Mouse (Mus musculus): ENCODE data around the gene Pnrc1.

The Pnrc1 gene

DNA sequence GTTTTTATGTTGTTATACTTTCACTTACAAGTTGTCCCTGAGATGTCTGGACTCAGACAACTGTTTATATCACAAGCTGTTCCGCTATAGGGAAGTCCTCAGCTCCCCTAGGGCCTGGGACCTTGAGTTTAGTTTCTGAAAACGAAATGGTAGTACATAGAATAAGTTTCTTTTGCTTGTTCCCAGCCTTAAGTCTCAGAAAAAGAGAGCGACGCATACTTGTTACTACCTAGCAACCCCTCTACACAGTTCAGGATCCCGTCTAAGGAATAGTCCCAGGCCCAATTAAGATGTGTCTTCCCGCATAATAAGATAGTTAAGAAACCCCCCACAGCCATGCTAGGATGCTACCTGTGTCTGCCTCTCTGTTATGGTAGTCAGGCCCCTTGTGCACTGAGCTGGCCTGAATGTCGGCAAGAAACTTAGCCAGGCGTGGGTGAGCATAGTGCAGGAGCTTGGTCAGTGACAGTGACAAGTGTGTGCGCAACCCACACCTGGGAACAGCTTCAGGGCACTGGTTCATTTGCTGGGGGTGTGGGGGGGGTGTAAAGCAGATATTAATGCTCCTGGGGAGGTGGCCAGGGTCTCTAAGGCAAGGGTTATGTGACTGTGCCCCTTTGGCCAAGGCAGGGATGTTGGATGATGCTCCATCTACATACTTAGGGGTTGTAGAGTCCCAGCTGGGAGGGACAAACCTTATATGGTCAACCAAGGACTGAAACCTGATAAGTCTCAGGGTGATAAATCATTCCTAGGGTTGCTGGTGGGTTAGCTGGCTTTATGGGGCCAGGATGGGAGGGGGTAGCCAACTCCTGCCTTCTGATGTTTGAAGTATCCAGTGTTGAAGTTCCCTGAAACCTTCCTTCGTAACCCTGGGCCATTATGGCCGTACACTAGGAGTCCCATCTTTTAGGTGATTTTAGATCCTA lies 19.3 kb downstream of the Pnrc1 start:
- DNase-seq (ENCODE audit: low read depth, low spot score): no peak

DNA sequence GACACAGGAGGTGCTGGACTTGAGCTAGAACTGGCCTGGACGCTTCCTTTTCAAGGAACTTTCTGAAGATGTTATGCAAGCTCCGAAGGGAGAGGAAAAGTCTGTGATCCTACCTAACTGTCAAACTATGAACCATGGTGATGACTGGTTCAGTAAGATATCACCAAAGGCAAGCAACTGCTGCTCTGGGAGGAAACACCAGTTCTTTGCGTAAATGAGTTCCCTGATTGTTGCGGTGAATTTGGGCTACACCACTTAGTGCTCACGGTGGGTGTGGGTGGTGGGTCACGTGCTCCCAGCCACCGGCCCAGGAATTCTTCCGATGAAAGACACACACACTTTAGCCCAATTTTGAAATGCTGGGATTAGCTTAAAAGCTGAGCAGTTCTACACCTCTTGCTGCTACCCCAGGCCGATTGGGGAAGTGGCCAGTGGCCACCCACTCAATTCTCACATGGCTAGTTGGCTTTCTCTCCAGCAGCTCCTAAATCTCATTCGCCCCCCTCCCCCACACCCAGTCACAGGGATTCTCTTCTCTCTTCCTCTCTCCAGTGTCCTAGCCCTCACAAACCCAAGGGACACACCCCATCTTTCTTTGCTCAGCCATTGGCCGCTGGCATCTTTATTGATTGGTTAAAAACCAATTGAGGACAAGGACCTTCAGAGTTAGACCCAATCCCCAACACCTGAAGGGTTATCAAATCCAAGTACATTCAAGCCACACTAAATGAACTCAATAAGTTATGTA lies 24.8 kb downstream of the Pnrc1 start:
- no peak for DNase-seq (ENCODE audit: low read depth, low spot score)

DNA sequence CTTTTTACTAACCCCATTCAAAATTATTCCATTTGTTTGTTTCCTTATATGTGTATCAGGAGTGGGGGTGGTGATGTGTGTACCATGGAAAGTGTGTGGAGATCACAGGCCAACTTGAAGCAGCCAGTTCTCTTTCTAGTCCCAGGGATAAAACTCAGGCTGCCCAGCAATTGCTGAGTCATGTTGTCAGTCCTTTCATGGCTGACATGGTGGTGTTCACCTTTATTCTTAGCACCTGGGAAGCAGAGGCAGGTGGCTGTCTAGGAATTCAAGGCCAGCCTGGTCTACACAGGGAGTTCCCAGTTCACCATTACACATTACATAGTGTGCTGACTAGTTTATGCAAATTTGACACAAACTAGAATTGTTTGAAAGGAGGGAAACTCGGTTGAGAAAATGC lies 27.1 kb downstream of the Pnrc1 start:
- DNase-seq (ENCODE audit: low read depth, low spot score): no peak

DNA sequence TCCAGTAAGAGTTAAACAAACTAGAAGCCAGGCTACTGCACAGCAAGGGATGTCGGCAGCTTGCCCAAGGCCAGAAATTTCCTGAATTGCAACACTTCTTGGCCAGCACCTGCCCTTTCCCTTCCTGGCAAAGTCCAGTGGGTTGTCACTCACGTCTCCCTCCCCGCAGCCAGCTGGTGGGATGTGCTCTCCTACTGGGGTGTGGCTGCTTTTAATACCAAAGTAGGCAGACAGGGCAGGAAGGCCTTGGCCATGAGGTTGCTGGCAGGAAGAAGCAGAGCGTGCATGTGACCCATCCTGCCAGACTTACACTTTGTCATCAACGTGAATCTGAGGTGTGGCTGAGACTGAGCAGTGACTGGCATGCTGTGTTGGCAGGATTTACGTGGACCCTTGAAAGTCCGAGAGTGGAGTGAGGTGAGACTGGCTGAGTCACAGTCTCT lies 28.6 kb downstream of the Pnrc1 start:
- DNase-seq (ENCODE audit: low read depth, low spot score): peak; percentile 82

DNA sequence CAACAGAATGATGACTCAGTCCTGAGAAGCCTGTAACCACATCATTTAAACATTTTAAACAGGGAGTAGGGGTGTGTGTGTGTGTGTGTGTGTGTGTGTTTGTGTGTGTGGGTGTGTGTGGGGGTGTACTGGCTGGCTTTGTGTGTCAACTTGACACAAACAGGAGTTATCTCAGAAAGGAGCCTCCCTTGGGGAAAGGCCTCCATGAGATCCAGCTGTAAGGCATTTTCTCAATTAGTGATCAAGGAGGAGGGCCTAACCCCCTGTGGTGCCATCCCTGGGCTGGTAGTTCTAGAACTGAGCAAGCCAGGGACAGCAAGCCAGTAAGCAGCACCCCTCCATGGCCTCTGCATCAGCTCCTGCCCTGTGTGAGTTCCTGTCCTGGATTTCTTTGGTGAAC lies 29.7 kb downstream of the Pnrc1 start:
- peak; percentile 11 for DNase-seq (ENCODE audit: low read depth, low spot score)

DNA sequence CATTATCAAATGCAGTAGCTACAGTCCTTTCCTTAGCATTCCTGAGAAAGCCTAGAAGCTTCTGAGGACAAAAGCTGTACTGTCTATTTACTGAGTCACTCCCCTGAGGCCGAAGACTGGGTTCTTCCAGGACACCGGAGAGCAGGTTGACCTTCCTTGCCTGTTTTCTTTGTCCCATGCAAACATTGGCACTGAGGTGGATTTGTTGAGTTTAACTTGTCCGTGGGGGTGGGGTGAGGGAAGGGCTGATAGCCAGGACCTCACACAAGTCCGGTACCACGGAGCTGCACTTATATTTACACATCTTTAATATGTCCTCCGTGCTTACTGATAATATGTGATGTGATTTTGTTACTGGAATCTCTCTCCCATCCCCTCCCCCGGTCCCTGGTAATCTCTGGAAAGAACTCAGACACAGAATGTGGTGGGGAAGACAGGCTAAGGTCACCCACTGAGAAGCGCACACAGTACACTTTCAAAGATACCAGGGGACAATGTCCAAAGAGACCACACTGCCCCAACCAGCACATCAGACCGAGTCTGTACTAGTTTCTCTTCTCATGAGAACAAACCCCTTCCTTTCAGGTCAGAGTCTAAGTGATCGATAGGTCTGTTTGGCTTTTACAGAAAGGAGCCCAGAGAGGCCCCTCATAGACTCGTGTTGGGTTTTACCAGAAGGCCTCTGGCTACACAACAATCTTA lies 32.5 kb downstream of the Pnrc1 start:
- DNase-seq (ENCODE audit: low read depth, low spot score): no peak

DNA sequence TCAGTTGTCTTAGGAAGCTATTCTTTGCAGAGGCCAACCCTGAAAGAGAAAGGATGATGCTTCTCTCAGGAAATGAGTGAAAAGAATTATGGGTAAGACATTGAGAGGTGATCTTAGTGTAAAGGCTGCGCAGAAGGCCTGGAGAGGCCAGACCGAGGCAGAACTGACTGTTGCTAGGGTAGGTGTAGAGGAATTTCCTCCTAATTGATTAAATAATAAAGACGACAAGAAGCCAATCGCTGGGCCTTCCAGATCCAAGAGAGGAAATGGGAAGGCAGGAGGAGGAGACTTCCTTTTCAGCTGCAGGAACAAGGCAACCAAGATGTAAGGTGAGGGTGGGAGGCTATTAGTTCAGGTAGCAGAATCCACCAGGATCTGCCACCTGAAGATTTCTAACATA lies 35.3 kb downstream of the Pnrc1 start:
- DNase-seq (ENCODE audit: low read depth, low spot score): no peak

DNA sequence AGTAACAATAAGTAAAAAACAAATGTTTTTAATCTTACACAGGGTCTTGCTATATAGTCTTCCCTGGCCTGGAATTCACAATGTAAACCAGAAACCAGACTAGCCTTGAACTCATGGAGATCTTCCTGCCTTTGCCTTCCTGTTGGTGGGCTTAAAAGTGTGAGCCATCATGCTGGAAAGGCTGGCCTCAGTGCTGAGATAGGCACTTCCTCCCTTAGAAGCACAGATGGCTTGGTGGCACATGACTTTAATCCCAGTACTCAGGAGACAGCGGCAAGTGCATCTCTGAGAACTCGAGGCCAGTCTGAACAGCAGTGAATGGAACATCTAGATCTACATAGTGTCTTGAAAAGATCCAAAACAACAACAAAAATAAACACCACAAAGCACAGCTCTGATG lies 39.1 kb downstream of the Pnrc1 start:
- DNase-seq (ENCODE audit: low read depth, low spot score): no peak

DNA sequence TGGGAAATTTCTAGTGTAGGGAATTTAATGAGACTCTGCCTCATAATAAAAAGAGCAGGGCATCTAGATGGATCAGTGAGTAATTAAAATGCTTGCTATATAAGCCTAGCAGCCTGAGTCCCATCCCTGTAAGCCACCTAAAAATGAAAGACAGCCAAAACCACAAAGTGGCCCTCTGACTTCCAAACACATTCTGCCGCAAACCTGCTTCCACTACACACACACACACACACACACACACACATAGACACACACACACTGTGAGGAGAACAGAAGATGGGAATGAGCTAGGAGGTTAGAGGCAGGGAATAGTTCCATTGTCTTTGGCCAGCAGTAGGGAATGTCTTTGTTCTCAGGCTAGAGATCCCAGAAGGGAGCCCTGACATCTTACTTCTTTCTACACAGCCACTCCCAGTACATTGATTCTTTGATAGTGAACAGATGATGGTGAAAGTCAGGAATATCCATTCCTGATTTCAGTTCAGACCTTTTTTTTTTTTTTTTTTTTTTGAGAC lies 40.2 kb downstream of the Pnrc1 start:
- no peak for DNase-seq (ENCODE audit: low read depth, low spot score)

DNA sequence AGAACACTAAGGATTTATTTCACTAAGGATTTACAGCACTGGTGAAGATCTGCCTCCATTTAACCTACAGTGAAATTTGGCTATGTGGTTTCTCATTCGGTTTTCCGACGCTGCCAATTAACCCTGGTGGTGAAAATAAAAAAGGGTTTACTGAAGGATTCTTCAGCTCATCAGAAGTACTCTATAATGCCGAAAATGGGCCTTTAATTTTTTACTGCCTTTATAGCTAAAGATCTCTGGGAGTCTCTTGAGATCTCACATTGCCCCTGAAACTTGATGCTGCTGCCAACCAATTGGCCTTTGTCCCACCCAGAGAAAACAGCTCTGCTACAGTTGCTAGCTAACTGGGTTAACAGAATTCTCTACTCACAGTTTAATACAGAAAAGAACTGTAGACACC lies 41.0 kb downstream of the Pnrc1 start:
- DNase-seq (ENCODE audit: low read depth, low spot score): no peak

DNA sequence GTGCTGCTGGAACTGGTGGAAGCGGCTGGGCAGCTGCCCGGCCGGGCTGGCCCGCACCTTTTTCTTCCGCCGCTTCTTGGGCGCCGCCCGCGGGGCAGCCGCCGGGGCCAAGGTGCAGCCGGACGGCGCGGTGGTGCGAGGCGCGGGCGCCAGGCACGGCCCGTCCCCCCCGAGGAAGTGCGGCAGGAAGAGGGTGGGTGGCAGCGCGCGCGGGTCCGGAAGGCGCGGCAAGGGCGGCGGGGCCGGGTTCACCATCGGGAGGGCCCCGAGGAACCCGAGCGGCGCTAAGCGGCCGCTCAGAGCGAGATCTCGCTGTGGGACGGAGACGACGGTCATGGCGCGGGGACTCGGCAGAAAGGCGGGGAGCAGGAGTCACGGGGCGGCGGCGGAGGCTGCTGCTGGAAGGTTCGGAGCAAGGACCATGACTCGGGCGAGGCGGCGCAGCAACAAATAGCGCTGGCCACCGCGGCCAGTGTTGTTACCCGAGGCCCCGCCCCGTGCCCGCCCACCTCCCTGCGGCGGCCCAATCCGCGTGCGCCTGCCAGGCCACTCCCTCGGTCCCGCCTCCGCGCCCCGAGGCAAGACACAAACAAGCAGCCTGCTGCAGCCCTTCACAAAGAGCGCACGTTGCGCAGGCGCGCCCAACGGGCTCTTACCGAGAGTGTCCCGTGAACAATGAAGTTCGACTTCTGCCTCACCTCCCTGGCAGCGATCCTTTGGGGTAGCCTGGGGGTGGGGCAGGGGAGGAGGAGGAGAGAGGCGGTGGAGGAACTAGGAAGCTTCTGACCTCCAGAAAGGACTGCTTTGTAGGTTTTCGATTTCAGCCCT lies 41.7 kb downstream of the Pnrc1 start:
- peak; percentile 99 for DNase-seq (ENCODE audit: low read depth, low spot score)

DNA sequence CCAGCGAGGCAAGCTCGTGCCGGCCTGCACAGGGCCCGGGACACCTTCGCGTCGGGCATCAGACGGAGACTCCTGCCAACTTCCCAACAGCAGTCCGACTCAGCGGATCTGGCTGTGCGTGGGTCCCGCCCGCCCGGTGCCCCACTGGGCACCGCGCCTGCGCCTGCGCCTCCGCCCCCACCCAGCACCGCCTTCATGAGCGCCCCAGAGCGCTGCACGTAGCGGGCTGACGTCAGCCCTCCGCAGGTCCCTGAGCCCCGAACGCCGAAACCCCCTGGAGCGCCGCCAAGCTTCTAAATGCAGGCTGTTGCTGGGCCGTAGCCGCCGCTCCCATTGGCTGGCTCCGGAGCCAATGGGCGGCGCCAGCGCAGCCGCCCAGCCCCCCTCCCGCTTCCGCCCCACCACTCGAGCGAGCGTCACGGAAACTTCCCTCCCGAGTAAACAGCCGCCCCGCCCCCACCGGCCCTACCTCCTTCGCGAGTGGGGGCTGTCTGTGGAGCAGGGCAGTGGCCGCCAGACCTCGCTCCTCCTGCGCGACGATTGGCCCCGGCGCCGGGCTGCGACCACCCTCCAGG lies 42.4 kb downstream of the Pnrc1 start:
- peak; percentile 99 for DNase-seq (ENCODE audit: low read depth, low spot score)

DNA sequence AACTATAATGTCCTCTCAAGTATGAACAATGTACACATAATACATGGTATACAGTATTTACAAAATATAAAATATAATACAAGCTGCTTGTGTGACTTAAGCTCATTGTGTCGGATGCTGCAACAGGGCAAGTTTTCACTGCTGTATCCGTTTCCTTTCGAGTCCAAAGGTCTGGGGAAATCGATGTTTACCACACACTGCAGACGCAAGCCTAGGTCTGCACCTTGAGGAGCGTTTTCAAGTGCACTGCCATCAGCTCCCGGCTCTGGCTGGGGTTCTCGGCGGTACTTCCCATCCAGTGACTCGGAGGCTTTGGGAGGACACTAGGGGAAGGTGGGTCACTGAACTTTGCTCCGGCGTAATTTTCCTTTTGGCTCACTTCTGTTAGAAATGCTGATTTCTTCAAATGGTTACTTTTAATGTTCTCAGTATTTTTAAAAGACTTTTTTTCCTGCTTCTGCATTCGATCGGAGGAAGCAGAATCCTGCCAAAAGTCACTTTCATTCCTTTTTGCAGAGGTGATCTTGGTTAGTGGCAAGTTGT lies 44.0 kb downstream of the Pnrc1 start:
- DNase-seq (ENCODE audit: low read depth, low spot score): no peak

DNA sequence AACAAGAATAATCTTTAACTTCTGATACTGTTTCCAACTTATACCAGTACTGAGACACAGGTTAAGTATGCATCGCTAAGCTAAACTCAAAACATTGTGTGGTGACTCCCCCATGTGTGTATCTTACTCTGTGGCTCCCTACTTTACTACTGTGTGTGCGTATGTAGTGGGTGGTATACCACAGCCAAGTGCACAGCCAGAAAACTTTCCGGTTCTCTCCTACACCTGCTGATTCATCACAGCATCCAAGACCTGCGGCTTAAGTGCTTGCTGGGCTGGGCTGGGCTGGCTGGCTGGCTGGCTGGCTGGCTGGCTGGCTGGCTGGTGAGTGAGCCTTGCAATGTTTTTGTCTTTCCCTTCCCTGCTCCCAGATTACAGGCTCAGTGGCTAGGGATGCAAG lies 46.0 kb downstream of the Pnrc1 start:
- peak; percentile 68 for DNase-seq (ENCODE audit: low read depth, low spot score)

DNA sequence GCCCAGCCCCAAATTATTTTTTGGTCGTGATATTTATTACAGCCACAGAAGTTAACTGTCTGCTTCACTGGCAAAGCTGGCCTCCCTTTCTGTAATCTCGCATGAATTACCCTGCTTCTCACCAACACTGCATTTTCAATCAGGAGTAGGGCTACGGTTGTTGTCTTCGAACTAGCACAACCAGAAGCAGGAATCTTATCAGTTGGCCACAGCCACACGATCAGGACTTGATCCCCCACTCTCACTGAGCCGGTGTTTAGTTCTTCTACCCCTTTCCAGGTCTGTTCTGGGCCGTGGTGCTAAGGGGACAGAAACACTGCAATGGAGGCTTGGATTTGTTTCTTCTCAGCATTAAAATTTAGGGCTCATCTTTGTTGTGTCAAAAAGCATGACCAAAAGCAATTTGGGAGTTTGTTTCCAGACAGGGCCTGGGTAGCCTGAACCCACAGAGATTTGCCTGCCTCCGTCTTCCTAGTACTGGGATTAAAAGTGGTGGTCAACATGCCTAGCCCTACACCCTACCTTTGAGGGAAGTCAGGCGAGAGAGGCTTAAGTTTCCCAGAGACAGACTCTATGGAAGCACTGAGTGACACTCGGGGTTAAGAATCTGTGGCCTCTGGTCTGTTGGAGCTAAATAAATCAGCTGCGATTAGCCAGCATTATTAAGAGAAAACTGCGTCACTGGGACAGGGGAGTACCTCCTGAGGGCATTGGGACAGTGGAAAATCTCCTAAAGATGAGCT lies 46.8 kb downstream of the Pnrc1 start:
- DNase-seq (ENCODE audit: low read depth, low spot score): no peak

DNA sequence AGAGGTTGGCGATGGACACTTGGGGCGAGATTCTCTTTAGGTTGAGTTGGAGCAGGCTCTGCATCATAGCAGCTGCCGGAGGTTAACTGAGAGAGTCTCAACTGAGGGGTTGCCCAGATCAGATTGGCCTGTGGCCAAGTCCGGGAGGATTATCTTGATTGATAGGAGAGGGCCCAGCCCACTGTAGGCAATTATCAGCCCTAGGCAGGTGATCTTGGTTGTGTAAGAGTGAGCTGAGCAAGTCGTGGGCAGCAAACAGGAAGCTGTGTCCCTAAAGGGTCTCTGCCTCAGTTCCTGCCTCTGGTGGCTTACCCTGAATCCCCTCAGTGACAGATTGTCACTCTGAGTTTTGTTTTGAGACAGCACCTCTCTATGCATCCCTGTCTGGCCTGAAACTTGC lies 47.4 kb downstream of the Pnrc1 start:
- DNase-seq (ENCODE audit: low read depth, low spot score): no peak

DNA sequence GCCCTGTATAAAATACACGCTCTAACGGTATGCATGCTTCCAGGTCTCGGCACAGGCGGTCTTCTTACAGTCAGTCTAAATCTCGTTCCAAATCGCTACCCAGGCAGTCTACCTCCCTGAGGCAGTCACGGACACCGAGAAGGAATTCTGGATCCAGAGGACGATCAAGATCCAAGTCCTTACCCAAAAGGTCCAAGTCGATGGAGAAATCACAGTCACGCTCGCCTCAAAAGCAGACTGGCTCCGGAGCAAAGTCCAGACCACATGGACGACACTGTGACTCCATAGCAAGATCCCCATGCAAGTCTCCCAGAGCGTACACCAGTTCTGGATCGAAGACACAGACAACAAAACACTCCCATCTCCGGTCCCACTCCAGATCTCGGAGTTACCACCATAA lies 59.1 kb downstream of the Pnrc1 start:
- DNase-seq (ENCODE audit: low read depth, low spot score): no peak

DNA sequence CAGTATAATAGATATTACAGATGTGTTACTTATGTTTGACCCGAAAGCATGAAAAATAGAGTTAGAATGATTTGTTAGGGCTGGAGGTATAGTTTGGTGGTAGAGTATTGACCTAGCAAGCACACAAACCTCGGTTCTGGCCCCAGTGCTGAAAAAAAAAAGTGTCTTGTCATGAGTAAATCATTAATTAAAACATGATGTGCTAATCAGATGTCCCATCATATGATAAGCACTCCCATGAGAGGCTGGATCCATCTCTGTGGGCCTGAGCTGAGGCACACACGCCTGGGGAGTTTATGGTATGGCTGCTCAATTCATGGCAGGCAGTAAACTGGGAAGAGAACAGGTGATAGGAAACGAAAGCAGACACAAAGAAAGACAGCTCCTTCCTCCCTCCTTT lies 60.3 kb downstream of the Pnrc1 start:
- DNase-seq (ENCODE audit: low read depth, low spot score): no peak

DNA sequence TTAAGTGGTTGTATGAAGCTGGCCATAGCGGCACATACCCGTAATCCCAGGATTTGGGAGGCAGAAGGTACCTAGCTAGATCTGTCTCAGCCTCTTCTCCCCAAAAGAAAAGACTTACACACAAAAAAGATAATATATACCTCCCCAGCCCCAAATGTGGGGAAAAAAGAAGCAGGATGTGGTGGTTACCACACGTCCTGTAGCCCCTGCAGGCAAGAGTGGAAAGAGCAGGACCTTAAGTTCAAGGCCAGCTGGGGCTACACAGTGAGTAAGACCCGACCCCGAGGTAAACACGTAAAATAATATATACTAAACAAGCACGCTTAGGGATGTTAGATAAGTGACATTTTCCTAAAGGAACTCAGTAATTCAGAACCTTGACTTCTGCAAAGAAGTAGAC lies 62.8 kb downstream of the Pnrc1 start:
- no peak for DNase-seq (ENCODE audit: low read depth, low spot score)

Data from brain, adult 2 months (tissue).